Mouse (Mus musculus) limb, embryonic 11.5 days (tissue): ENCODE results near the gene Acox3. TPM values are rescaled to one million over a fixed set of nuclear protein-coding genes. Genes with fewer than 3 reads are reported as not detected.

Experiments used
- ATAC-seq: fragments of 200-750 bp; cut with Nextera tagmentation; 2 replicates; pipeline ENCODE4 v1.8.0; 2017; ENCODE audit warnings: low read depth; ENCODE audit not compliant: insufficient number of reproducible peaks, low FRiP score, low TSS enrichment
- DNase-seq: peaks from one replicate; pipeline ENCODE4 v3.0.0-alpha.2; 2015; ENCODE audit warnings: low spot score
- H3K27ac ChIP-seq: fragments of 300-500 bp; sonication (generic); replicated peaks from 2 replicates; pipeline ENCODE4 v1.5.1; 2014; ENCODE audit warnings: low read depth, mild to moderate bottlenecking, low read length
- H3K27me3 ChIP-seq: fragments of 300-500 bp; sonication (generic); 2 replicates; pipeline ENCODE4 v1.6.1; 2014; ENCODE audit warnings: mild to moderate bottlenecking, low read length, mixed read lengths; ENCODE audit not compliant: control insufficient read depth, insufficient read depth
- H3K36me3 ChIP-seq: fragments of 300-500 bp; sonication (generic); 2 replicates; pipeline ENCODE4 v1.6.1; 2014; ENCODE audit warnings: mild to moderate bottlenecking, low read length, moderate library complexity, mixed read lengths; ENCODE audit not compliant: control insufficient read depth, insufficient read depth
- H3K4me1 ChIP-seq: fragments of 300-500 bp; sonication (generic); 2 replicates; pipeline ENCODE4 v1.6.1; 2014; ENCODE audit warnings: low read length, mixed read lengths; ENCODE audit not compliant: control insufficient read depth, insufficient read depth
- H3K4me2 ChIP-seq: fragments of 300-500 bp; sonication (generic); 2 replicates; pipeline ENCODE4 v1.6.1; 2014; ENCODE audit warnings: low read depth, mild to moderate bottlenecking, moderate library complexity; ENCODE audit not compliant: severe bottlenecking
- H3K4me3 ChIP-seq: fragments of 300-500 bp; sonication (generic); 2 replicates; pipeline ENCODE4 v1.5.1; 2014; ENCODE audit warnings: low read depth, low read length
- H3K9ac ChIP-seq: fragments of 300-500 bp; sonication (generic); 2 replicates; pipeline ENCODE4 v1.6.1; 2014; ENCODE audit warnings: mild to moderate bottlenecking, low read length
- H3K9me3 ChIP-seq: fragments of 300-500 bp; sonication (generic); 2 replicates; pipeline ENCODE4 v1.6.1; 2016; ENCODE audit warnings: low read length; ENCODE audit not compliant: control insufficient read depth
- WGBS: fragments of 180-500 bp; shearing (Covaris S2); extraction: QIAGEN DNeasy Blood & Tissue Kit; methylation state at CpG from one replicate; pipeline ENCODE4 v1.1.7; 2014; 5-methylcytosine and 5-hydroxymethylcytosine counted together
- polyA plus RNA-seq: library from polyadenylated mRNA; unstranded; fragments of >200 nt; fragmentation: Nextera tagmentation; extraction: Ambion mirVana; gene quantifications from 2 replicates; pipeline ENCODE4 v1.2.1, GENCODE M21; 2014

Gene Acox3
- polyA plus RNA-seq, 1 experiment from 2014 or later, result 9.7 TPM

- WGBS, result 90% methylated on average over 4 of the region's 4 CpGs
- no peak overlapping the region for H3K9ac ChIP-seq
- H3K4me2 ChIP-seq, result no peak overlapping the region
- H3K9me3 ChIP-seq, result no peaks in the 10 kb centered on the region
- H3K27me3 ChIP-seq, result no peaks in the 10 kb centered on the region
- no peaks in the 10 kb centered on the region for H3K4me1 ChIP-seq
- DNase-seq (no peak), ATAC-seq (no peak)
- H3K36me3 ChIP-seq, result peaks cover 12% of the 10 kb centered on the region
- H3K27ac ChIP-seq, result no peak overlapping the region
- no peak overlapping the region for H3K4me3 ChIP-seq
Observed at GRCm38 (mm10) chr5:35566632-35567031, 16.2 kb upstream of the Acox3 start.

DNA sequence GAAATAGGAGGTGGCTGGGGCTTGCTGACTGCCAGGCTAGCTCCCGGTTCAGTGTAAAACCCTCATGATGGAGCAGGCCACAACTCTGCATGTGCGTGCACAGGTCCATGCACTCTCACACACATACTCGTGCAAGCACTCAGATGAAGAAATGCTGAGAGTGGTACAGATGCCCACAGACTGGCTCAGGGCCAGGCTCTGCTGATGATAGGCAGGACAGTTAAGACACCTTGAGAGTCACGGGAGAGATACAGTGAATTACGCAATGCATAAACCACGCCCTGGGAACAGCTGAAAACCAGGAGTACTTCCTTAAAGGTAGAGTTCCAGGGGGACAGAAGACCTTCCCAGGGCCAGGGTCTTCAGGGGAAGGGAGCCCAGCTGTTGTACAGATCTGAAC is 11.3 kb upstream of the Acox3 start:
- H3K4me2 ChIP-seq, result no peak overlapping the region
- no peak overlapping the region for H3K27ac ChIP-seq
- H3K9ac ChIP-seq, result no peak overlapping the region
- H3K4me1 ChIP-seq, result peaks cover 6% of the 10 kb centered on the region; the same call in 1 of the 2 replicates
- no peaks in the 10 kb centered on the region for H3K27me3 ChIP-seq
- no peaks in the 10 kb centered on the region; the same call in 1 of the 2 replicates for H3K36me3 ChIP-seq
- no peak for DNase-seq
- no peak for ATAC-seq
- H3K4me3 ChIP-seq, result no peak overlapping the region
- H3K9me3 ChIP-seq, result no peaks in the 10 kb centered on the region
- WGBS, result 87% methylated on average over 6 of the region's 6 CpGs

GRCm38 (mm10) chr5:35574653-35575599 is 7.9 kb upstream of the Acox3 start, which contains the start of gene Trmt44:
Trmt44 (minus strand) TSS chr5:35575070.
- peak within 1 kb of the TSS; percentile 82 for H3K9ac ChIP-seq
- H3K4me1 ChIP-seq, result peaks cover 6% of the 10 kb centered on the region; the same call in 1 of the 2 replicates
- H3K4me2 ChIP-seq, result peak within 1 kb of the TSS; percentile 91
- no peaks in the 10 kb centered on the region for H3K27me3 ChIP-seq
- WGBS, result 4% methylated on average over 56 of the region's 56 CpGs
- DNase-seq (peak; percentile 95), ATAC-seq (peak; percentile 90)
- peak within 1 kb of the TSS; percentile 99 for H3K4me3 ChIP-seq
- H3K36me3 ChIP-seq, result no peaks in the 10 kb centered on the region; the same call in 1 of the 2 replicates
- H3K27ac ChIP-seq, result peak within 1 kb of the TSS; percentile 16; the same call in 1 of the 2 replicates
- H3K9me3 ChIP-seq, result no peaks in the 10 kb centered on the region

DNA sequence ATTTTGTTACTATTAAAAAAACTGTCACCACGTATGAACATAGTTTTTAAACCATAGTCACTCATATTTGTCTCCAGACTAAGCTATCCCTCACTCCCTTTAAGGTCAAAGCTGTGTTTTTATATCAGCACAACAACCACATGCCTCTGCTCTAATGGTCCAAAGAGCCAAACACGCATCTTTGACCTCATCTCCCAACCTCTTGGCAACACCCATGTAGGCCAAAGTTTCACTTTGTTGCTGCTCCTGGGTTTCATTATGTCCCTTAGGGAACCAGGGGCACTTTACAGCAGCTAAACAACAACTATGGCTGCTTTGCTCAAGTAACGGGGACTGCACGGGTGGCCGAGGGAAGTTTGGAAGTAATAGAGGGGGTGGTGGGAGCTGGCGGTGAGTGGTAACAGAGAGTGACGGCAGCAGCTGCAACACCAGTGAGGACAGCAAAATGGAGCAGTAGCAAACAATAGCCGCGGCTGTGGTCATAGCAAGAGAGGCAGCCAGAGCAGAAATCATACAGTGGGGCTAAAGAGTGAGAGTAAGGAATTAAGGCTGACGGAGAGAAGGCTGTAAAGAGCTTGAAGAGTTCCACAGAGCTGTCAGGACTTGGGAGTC is 6.3 kb upstream of the Acox3 start:
- Histone ChIP-seq H3K4me1 (peaks cover 6% of the 10 kb centered on the region; the same call in 1 of the 2 replicates), H3K4me3 (no peak overlapping the region), H3K4me2 (no peak overlapping the region), H3K9ac (no peak overlapping the region), H3K36me3 (no peaks in the 10 kb centered on the region), H3K27me3 (no peaks in the 10 kb centered on the region), H3K9me3 (no peaks in the 10 kb centered on the region), H3K27ac (no peak overlapping the region)
- ATAC-seq (no peak), DNase-seq (no peak)
- 89% methylated on average over 10 of the region's 10 CpGs for WGBS

DNA sequence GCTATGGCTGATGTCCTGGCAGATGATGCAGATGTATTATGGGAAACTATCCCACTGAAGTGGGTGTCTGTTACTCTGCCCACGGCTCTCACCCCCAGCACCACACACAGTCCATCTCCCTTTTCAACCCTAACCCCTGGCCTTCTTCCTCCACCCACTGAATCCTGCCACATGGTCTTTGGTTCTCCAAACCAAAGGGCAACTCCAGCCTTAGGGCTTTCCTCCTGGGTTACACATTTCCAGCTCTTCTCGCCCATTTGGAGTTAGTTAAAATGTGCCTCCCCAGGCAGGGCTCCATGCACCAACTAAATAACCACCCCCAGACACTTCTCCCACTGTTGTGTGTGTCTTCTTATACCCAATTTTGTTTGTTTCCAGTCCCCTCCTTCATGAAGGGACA is 4.4 kb upstream of the Acox3 start:
- peaks cover 6% of the 10 kb centered on the region; the same call in 1 of the 2 replicates for H3K4me1 ChIP-seq
- H3K4me3 ChIP-seq, result no peak overlapping the region
- H3K4me2 ChIP-seq, result no peak overlapping the region
- no peak overlapping the region for H3K9ac ChIP-seq
- H3K9me3 ChIP-seq, result no peaks in the 10 kb centered on the region
- ATAC-seq (no peak), DNase-seq (no peak)
- no peak overlapping the region for H3K27ac ChIP-seq
- no peaks in the 10 kb centered on the region for H3K36me3 ChIP-seq
- no peaks in the 10 kb centered on the region for H3K27me3 ChIP-seq
- WGBS, result 79% methylated on average over 2 of the region's 2 CpGs

DNA sequence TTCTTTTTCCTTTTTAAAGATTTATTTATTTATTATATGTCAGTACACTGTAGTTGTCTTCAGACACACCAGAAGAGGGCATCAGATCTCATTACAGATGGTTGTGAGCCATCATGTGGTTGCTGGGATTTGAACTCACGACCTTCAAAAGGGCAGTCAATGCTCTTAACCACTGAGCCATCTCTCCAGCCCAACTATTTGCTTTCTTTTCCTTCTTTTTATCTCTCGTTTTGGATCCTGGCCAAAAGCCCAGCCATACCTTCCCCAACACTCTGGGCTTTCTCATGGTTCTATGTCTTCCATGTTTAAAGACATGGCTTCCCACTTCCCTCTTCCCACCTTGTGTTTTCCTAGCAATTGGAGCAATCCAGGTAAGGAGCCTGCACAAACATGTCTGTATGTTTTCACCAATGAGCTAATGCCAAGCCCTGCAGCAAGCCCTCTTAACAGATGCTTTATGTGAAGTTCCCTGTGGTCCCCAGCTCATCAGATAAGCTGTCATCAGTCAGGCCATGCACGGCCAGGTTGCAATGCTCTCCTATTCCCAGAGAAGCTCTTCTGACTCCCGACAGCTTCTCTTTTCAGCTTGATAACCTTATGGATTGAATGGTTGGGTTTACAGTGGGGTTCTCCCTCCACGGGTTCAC is 3.5 kb upstream of the Acox3 start:
- ATAC-seq, result no peak
- Histone ChIP-seq H3K4me3 (no peak overlapping the region), H3K4me1 (peaks cover under 1% of the 10 kb centered on the region; the same call in 1 of the 2 replicates), H3K9me3 (no peaks in the 10 kb centered on the region), H3K4me2 (no peak overlapping the region), H3K27ac (no peak overlapping the region), H3K9ac (no peak overlapping the region), H3K27me3 (no peaks in the 10 kb centered on the region), H3K36me3 (no peaks in the 10 kb centered on the region)
- 58% methylated on average over 5 of the region's 5 CpGs for WGBS
- DNase-seq, result no peak

DNA sequence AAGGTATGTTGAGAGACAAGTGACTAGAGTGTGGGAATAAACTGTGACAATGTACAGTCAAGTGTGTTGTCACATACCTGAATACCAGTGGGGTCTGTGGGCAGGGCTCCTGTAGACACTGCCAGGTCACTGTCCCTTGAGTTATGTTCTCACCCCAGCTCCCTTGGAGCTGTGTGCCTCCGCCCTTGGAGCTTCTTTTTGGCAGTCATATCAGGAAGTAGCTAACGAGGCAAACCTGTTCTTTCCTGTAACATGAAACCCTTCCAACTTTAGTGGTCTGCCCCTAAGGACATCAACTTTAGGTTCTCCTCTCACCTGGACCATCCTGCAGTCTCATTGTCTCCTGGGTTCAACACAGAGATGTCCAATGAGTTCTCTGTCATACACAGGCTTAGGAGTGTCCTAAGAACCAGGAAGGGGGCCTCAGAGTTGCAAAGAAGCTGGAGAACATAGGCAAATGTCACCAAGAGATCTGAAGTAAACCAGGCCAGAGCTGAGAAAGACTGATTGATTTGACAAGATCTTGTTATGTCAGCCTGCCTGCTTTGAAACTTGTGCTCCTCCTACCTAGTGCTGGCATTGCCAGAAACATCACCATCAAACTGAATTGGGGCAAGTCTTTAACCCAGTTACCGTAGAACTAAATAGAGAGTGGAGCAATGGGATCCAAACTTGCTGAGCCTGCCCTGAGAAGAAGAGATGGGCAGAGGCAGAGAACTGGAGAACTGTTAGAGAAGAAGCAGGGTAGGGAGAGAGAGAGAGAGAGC is 2.5 kb upstream of the Acox3 start:
- Histone ChIP-seq H3K9ac (no peak overlapping the region), H3K9me3 (no peaks in the 10 kb centered on the region), H3K36me3 (no peaks in the 10 kb centered on the region), H3K27ac (no peak overlapping the region), H3K4me2 (no peak overlapping the region), H3K27me3 (no peaks in the 10 kb centered on the region), H3K4me3 (no peak overlapping the region), H3K4me1 (no peaks in the 10 kb centered on the region)
- 46% methylated on average over 3 of the region's 3 CpGs for WGBS
- DNase-seq (no peak), ATAC-seq (no peak)
